Mouse (Mus musculus) embryonic stem cell, embryonic (primary cell): ENCODE measurements at regions not wholly inside any gene's neighbourhood (a gene's known extent, or its start where the extent isn't known, plus 50 kb on each side); places are given as distances from the start of the nearest gene placed in this dataset.
"Not testable (repeated sequence)": the region's sequence is repeated elsewhere in the genome, so short reads cannot be mapped to it uniquely, and the experiment has no call there.

Experiments used
- CTCF ChIA-PET, 4 experiments: fragments of 300-600 bp in 2 of 4; fragments of 350-600 bp in 2 of 4; sonication (Branson Sonifier 250); formaldehyde crosslinking; loops; one replicate each; lab custom pipeline; 2022; ENCODE audit warnings: inconsistent platforms in 2 of 4; lab: Charles Lee
- POLR2A ChIA-PET, 4 experiments: fragments of 300-600 bp in 2 of 4; fragments of 350-600 bp in 2 of 4; sonication (Branson Sonifier 250); formaldehyde crosslinking; loops; one replicate each; lab custom pipeline; 2022; ENCODE audit warnings: antibody characterized with exemption in 4 of 4, inconsistent platforms in 1 of 4; lab: Charles Lee

- POLR2A ChIA-PET = interaction anchor here in 1 of 4 experiments (0.7 kb wide), 1 partner anchor 9 kb away, joined by 3 read pairs; no protein-coding TSS in a partner anchor
- CTCF ChIA-PET = not testable (repeated sequence)
Measured at GRCm38 (mm10) chr14:54117607-54118006, 136.3 kb downstream of the Dad1 start.

GRCm38 (mm10) chr14:54113216-54113615 lies 140.7 kb downstream of the Dad1 start:
- CTCF ChIA-PET = no interaction called here
- POLR2A ChIA-PET = interaction anchor here in 2 of 4 experiments (0.5 to 0.6 kb wide), 2 partner anchors 37 to 56 kb away, joined by 3 read pairs; no protein-coding TSS in a partner anchor

GRCm38 (mm10) chr14:54110971-54111370 lies 142.9 kb downstream of the Dad1 start:
- ChIA-PET CTCF (no interaction called here), POLR2A (no interaction called here)

GRCm38 (mm10) chr14:54109129-54109528 lies 144.8 kb downstream of the Dad1 start:
- POLR2A ChIA-PET = interaction anchor here in 3 of 4 experiments (0.9 to 3.5 kb wide), 10 partner anchors 11 to 318 kb away, joined by 3 to 14 read pairs (median 4); partner anchors contain the start of gene Mrpl52 (in 1 of the 3)
- CTCF ChIA-PET = interaction anchor here in 1 of 4 experiments (1.1 kb wide), 1 partner anchor 16 kb away, joined by 5 read pairs; no protein-coding TSS in a partner anchor

- ChIA-PET CTCF (interaction anchor here in 2 of 4 experiments (1.1 to 2.3 kb wide), 2 partner anchors 16 to 44 kb away, joined by 5 to 7 read pairs; no protein-coding TSS in a partner anchor), POLR2A (interaction anchor here in 3 of 4 experiments (0.9 to 3.5 kb wide), 14 partner anchors 8 to 335 kb away, joined by 3 to 14 read pairs (median 4); partner anchors contain the start of gene Mrpl52 (in 1 of the 3))
Measured at GRCm38 (mm10) chr14:54108311-54109074, 145.4 kb downstream of the Dad1 start.

- POLR2A ChIA-PET = interaction anchor here in 3 of 4 experiments (0.6 to 3.5 kb wide), 11 partner anchors 9 to 971 kb away, joined by 3 to 14 read pairs (median 3); no protein-coding TSS in a partner anchor
- CTCF ChIA-PET = interaction anchor here in 2 of 4 experiments (1.0 to 2.3 kb wide), 2 partner anchors 43 to 45 kb away, joined by 3 to 7 read pairs; no protein-coding TSS in a partner anchor
Measured at GRCm38 (mm10) chr14:54107204-54107796, 146.6 kb downstream of the Dad1 start.

- ChIA-PET CTCF (no interaction called here), POLR2A (no interaction called here)
Measured at GRCm38 (mm10) chr14:54104243-54104642, 149.7 kb downstream of the Dad1 start.

GRCm38 (mm10) chr14:54103541-54103940 lies 150.4 kb downstream of the Dad1 start:
- CTCF ChIA-PET = interaction anchor here in 1 of 4 experiments (0.6 kb wide), 2 partner anchors 46 to 49 kb away, joined by 3 read pairs; no protein-coding TSS in a partner anchor
- POLR2A ChIA-PET = interaction anchor here in 1 of 4 experiments (1.4 kb wide), 1 partner anchor 47 kb away, joined by 5 read pairs; no protein-coding TSS in a partner anchor

GRCm38 (mm10) chr14:54103115-54103514 lies 150.8 kb downstream of the Dad1 start:
- ChIA-PET CTCF (interaction anchor here in 2 of 4 experiments (0.6 to 0.9 kb wide), 2 partner anchors 10 to 49 kb away, joined by 3 to 4 read pairs; no protein-coding TSS in a partner anchor), POLR2A (interaction anchor here in 2 of 4 experiments (0.9 to 1.4 kb wide), 2 partner anchors 19 to 47 kb away, joined by 3 to 5 read pairs; no protein-coding TSS in a partner anchor)

- ChIA-PET POLR2A (no interaction called here), CTCF (interaction anchor here in 2 of 4 experiments (0.8 to 1.0 kb wide), 2 partner anchors 37 to 322 kb away, joined by 3 to 4 read pairs; no protein-coding TSS in a partner anchor)
Measured at GRCm38 (mm10) chr14:54101775-54102174, 152.1 kb downstream of the Dad1 start.

- CTCF ChIA-PET = no interaction called here
- POLR2A ChIA-PET = interaction anchor here in 1 of 4 experiments (2.4 kb wide), 1 partner anchor 9 kb away, joined by 12 read pairs; no protein-coding TSS in a partner anchor
Measured at GRCm38 (mm10) chr14:54099360-54099759, 154.5 kb downstream of the Dad1 start.

GRCm38 (mm10) chr14:54098122-54098775 lies 155.7 kb downstream of the Dad1 start:
- ChIA-PET CTCF (no interaction called here), POLR2A (interaction anchor here in 3 of 4 experiments (0.6 to 2.4 kb wide), 6 partner anchors 9 to 317 kb away, joined by 3 to 12 read pairs (median 3); no protein-coding TSS in a partner anchor)

- ChIA-PET POLR2A (interaction anchor here in 3 of 4 experiments (0.6 to 2.4 kb wide), 5 partner anchors 11 to 52 kb away, joined by 3 to 12 read pairs (median 4); no protein-coding TSS in a partner anchor), CTCF (no interaction called here)
Measured at GRCm38 (mm10) chr14:54097026-54097425, 156.9 kb downstream of the Dad1 start.

- ChIA-PET CTCF (interaction anchor here (0.5 to 2.0 kb wide), 16 partner anchors 10 to 559 kb away, joined by 3 to 13 read pairs (median 4); no protein-coding TSS in a partner anchor), POLR2A (interaction anchor here in 1 of 4 experiments (0.5 to 1.5 kb wide), 3 partner anchors 19 to 53 kb away, joined by 3 to 5 read pairs (median 3); no protein-coding TSS in a partner anchor)
Measured at GRCm38 (mm10) chr14:54092444-54092843, 161.5 kb downstream of the Dad1 start.

- CTCF ChIA-PET = no interaction called here
Measured at GRCm38 (mm10) chr14:54086660-54087059, 167.2 kb downstream of the Dad1 start.

GRCm38 (mm10) chr14:54074659-54075058 lies 179.2 kb downstream of the Dad1 start:
- CTCF ChIA-PET = interaction anchor here in 2 of 4 experiments (0.6 to 1.5 kb wide), 2 partner anchors 10 to 18 kb away, joined by 3 read pairs; no protein-coding TSS in a partner anchor
- POLR2A ChIA-PET = interaction anchor here in 1 of 4 experiments (1.6 to 1.7 kb wide), 2 partner anchors 18 to 20 kb away, joined by 5 read pairs; no protein-coding TSS in a partner anchor

More at GRCm38 (mm10) chr14:54086660-54087059, 167.2 kb downstream of the Dad1 start:
- POLR2A ChIA-PET = interaction anchor here in 1 of 4 experiments (0.8 kb wide), 2 partner anchors 13 to 59 kb away, joined by 3 read pairs; no protein-coding TSS in a partner anchor

GRCm38 (mm10) chr14:54072283-54072912 lies 181.5 kb downstream of the Dad1 start:
- POLR2A ChIA-PET = no interaction called here
- CTCF ChIA-PET = interaction anchor here in 3 of 4 experiments (0.5 to 0.9 kb wide), 4 partner anchors 13 to 492 kb away, joined by 3 to 13 read pairs (median 8); no protein-coding TSS in a partner anchor
